Mouse (Mus musculus): ENCODE results near the gene Slain2.

Slain2 gene

GRCm38 (mm10) chr5:72901866-72902265, 12.2 kb upstream of the Slain2 start:
- no peak for DNase-seq (ENCODE audit: low read depth)

GRCm38 (mm10) chr5:72902312-72902711, 11.8 kb upstream of the Slain2 start:
- DNase-seq (ENCODE audit: low read depth) = no peak

- no peak for DNase-seq (ENCODE audit: low read depth)
These were observed 11.1 kb upstream of the Slain2 start for GRCm38 (mm10) chr5:72902876-72903516.

GRCm38 (mm10) chr5:72904903-72905790, 9.0 kb upstream of the Slain2 start:
- DNase-seq (ENCODE audit: low read depth) = no peak

GRCm38 (mm10) chr5:72907402-72907801, 6.7 kb upstream of the Slain2 start:
- DNase-seq (ENCODE audit: low read depth) = no peak

GRCm38 (mm10) chr5:72908324-72908936, 5.7 kb upstream of the Slain2 start:
- no peak for DNase-seq (ENCODE audit: low read depth)

- DNase-seq (ENCODE audit: low read depth) = no peak
These were observed 4.7 kb upstream of the Slain2 start for GRCm38 (mm10) chr5:72909363-72909762.

- DNase-seq (ENCODE audit: low read depth) = no peak
These were observed 3.7 kb upstream of the Slain2 start for GRCm38 (mm10) chr5:72910373-72910772.

GRCm38 (mm10) chr5:72911284-72911683, 2.8 kb upstream of the Slain2 start:
- no peak for DNase-seq (ENCODE audit: low read depth)

- peak; percentile 40 for DNase-seq (ENCODE audit: low read depth)
These were observed 793 bp downstream of the Slain2 start for GRCm38 (mm10) chr5:72914633-72915561.

GRCm38 (mm10) chr5:72916048-72916447, 1.9 kb downstream of the Slain2 start:
- DNase-seq (ENCODE audit: low read depth) = no peak

- peak; percentile 46 for DNase-seq (ENCODE audit: low read depth)
These were observed 2.7 kb downstream of the Slain2 start for GRCm38 (mm10) chr5:72916851-72917250.

GRCm38 (mm10) chr5:72920416-72920815, 6.3 kb downstream of the Slain2 start:
- no peak for DNase-seq (ENCODE audit: low read depth)

- no peak for DNase-seq (ENCODE audit: low read depth)
These were observed 7.1 kb downstream of the Slain2 start for GRCm38 (mm10) chr5:72921171-72921570.

GRCm38 (mm10) chr5:72922796-72923195, 8.7 kb downstream of the Slain2 start:
- DNase-seq (ENCODE audit: low read depth) = no peak

GRCm38 (mm10) chr5:72927074-72927473, 13.0 kb downstream of the Slain2 start:
- no peak for DNase-seq (ENCODE audit: low read depth)

- DNase-seq (ENCODE audit: low read depth) = no peak
These were observed 19.0 kb downstream of the Slain2 start for GRCm38 (mm10) chr5:72933026-72933675.

- DNase-seq (ENCODE audit: low read depth) = peak; percentile 57
These were observed 24.3 kb downstream of the Slain2 start for GRCm38 (mm10) chr5:72938421-72938820.

- no peak for DNase-seq (ENCODE audit: low read depth)
These were observed 25.2 kb downstream of the Slain2 start for GRCm38 (mm10) chr5:72939311-72939710.

- DNase-seq (ENCODE audit: low read depth) = peak; percentile 18
These were observed 26.9 kb downstream of the Slain2 start for GRCm38 (mm10) chr5:72940906-72941432.

GRCm38 (mm10) chr5:72948136-72948535, 34.0 kb downstream of the Slain2 start:
- DNase-seq (ENCODE audit: low read depth) = no peak
